Mouse (Mus musculus): ENCODE data around the gene Ucn.

Gene Ucn

DNA sequence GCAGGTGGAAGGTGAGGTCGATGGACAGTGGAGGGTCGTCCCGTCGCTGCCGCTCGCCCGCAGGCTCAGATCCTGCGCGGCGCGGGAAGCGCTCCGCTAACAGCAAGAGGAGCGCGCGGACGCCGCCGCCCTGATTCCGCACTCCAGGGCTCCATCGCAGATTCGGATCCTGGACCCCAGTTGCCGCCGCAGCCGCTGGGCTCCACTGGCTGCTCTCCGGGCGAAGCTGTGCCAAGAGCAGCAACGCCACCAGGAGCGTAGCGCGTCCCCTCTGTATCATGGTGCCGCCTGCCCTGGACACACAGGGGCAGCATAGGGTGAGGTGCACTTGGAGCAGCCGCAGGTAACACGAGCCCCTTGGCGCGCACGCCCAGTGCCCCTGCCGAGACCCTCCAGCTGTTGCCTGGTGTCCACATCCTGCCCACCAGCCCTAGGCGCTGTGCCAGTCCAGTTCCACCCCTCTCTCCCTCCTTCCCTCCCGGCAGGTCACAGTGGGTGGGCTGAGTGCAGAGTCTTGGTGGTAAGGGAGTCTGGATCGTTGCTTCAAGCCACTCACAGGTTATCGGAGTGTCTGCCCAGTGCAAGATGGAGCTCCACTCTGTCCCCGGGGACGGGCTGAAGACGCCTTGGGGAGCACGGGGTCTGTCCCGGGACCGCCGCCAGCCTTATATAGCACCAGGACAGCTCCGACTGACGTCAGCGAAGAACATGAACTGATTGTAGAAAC, at the start of gene Ucn:
Gene Ucn (minus strand): TSS at position 589 of the 727 bp plus-strand sequence.
- DNase-seq (ENCODE audit: low spot score in 2 of 2), result no peak

- DNase-seq (ENCODE audit: low spot score in 2 of 2), result no peak
Measured at GRCm38 (mm10) chr5:31183678-31184077, 45.0 kb upstream of the Ucn start.

GRCm38 (mm10) chr5:31181183-31181770, 42.6 kb upstream of the Ucn start:
- no peak for DNase-seq (ENCODE audit: low spot score in 2 of 2)

DNA sequence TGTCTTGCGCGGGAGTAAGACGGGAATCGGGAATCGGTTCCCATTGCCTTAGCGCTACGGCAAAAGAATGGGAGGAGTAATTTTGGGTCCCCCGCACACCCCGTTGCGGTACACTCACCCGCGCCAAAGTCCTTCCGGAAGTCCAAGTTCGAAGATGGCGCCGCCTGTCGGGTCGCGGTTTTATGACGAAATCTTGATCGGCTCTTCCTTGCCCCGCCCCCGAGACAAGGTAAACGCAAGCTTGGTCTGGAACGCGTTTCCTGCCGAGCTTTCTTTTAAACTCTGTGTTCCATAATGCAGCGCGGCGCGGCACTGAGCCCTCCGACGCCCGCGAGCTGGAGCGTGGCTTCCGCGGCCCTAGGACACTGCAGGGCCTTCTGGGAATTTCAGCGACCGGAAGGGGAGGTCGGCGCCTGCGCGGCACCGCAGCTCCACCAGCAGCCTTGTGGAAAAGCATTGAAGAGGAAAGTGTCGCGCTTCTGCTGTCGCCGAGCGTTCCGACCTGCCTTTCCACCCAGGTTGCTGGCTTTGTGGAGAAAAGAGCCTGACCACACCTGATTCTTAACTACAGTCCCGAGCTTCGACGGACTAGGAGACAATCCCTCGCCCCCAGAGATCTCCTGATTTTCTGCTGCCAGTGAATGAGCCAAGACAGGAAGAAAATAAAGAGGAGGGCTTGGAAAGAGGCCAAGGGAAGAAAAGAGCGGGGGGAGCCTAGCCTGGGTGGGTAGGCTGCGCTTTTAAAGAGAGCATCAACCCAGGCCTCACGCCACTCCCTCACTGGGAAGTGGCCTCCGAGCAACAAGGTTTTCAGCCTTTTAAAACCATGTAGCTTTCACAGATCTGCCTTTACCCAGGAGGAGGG, 41.4 kb upstream of the Ucn start, which contains the start of the genes Gm29609 and Gtf3c2:
Gene Gm29609 (minus strand): TSS at position 146 of the 865 bp plus-strand sequence.
Gene Gtf3c2 (minus strand): TSS at position 379 of the 865 bp plus-strand sequence.
- peak; percentile 95 to 97 for DNase-seq (ENCODE audit: low spot score in 2 of 2)

DNA sequence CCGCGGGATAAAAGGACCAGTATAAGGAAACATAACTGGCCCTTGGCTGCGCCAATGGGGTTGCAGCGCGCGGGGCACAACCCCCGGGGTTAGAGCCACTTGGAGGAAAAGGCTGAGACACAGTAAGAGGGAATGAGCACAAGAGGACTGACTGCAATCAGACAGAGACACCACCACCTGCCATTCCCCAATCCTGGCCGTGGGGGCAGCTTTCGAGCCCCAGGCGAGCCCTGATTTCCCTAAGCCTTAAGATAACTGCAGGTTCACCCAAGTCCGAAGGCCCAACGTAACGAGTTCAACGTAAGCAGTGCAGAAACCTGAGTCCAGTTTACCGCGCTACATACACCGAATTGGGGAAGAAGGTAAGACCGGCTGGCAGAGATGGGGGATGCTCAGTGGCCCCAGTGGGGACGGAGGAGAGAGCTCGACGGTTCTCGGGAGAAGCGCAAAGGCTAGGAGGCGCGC, 40.7 kb upstream of the Ucn start:
- DNase-seq (ENCODE audit: low spot score in 2 of 2), result no peak

DNA sequence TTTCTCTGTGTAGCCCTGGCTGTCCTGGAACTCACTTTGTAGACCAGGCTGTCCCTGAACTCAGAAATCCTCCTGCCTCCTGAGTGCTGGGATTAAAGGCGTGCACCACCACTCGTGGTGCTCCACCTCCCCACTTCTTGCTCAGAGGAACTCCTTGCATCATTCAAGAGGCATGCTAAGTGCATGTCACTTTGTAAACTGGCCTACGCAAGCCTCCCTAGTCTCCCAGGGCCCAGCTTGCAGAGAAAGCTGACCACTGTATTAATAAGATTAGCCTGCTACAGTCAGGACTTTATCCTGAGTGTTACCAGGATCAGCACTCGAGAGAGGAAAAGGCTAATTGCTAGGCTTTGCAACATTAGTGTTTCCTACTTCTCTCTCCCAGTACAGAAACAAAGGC, 30.0 kb upstream of the Ucn start:
- DNase-seq (ENCODE audit: low spot score in 2 of 2), result no peak

- DNase-seq (ENCODE audit: low spot score in 2 of 2), result no peak
Measured at GRCm38 (mm10) chr5:31164878-31165277, 26.2 kb upstream of the Ucn start.

- no peak for DNase-seq (ENCODE audit: low spot score in 2 of 2)
Measured at GRCm38 (mm10) chr5:31162462-31162861, 23.8 kb upstream of the Ucn start.

GRCm38 (mm10) chr5:31154152-31154553, 15.5 kb upstream of the Ucn start, which contains the start of gene Mpv17:
TSS of gene Mpv17 (minus strand) at chr5:31154251.
- DNase-seq (ENCODE audit: low spot score in 2 of 2), result peak; percentile 65 to 71

- no peak for DNase-seq (ENCODE audit: low spot score in 2 of 2)
Measured at GRCm38 (mm10) chr5:31153516-31154151, 15.0 kb upstream of the Ucn start.

- no peak for DNase-seq (ENCODE audit: low spot score in 2 of 2)
Measured at GRCm38 (mm10) chr5:31151746-31152145, 13.1 kb upstream of the Ucn start.

DNA sequence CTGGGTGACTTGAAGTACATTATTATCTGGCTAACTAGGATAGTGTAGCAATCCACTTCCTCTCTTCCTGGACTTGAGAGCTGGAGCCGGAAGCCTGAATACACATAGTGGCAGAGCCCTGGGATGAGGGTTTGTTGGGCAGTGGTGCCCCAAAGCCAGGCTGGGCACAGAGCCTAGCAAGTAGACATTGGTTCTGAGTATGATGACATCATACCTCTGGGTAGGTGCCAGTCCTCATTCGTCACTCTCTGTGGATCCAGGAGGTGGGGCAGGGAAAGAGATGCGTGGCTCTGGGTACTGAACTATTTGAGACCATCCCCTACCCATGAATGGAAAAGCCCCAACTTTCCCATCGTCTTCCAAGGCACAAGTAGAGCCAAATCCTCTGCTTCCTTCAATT, 11.2 kb upstream of the Ucn start:
- no peak for DNase-seq (ENCODE audit: low spot score in 2 of 2)

GRCm38 (mm10) chr5:31138968-31139425, 368 bp upstream of the Ucn start:
- DNase-seq (ENCODE audit: low spot score in 2 of 2), result no peak

DNA sequence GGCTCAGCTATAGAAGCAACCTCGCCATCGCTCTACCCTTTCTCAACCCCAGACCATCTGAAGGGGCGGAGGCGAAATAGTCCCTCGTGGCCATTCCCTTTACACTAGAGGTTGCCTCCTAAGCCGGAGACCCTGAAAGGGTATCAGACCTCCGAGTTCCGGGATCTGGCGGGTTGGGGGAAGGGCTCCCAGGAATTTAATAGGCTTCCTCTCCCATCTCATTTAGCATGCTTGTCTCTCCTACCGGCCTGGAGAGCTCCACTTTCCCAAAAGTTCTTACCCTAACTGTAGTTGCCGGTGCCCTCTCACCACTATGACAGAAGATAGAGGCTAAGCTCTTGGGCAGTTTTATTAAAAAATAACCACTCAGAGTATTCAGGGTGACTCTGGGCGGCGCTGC, 971 bp downstream of the Ucn start:
- DNase-seq (ENCODE audit: low spot score in 2 of 2), result no peak

GRCm38 (mm10) chr5:31136730-31137424, 1.8 kb downstream of the Ucn start:
- DNase-seq (ENCODE audit: low spot score in 2 of 2), result no peak

DNA sequence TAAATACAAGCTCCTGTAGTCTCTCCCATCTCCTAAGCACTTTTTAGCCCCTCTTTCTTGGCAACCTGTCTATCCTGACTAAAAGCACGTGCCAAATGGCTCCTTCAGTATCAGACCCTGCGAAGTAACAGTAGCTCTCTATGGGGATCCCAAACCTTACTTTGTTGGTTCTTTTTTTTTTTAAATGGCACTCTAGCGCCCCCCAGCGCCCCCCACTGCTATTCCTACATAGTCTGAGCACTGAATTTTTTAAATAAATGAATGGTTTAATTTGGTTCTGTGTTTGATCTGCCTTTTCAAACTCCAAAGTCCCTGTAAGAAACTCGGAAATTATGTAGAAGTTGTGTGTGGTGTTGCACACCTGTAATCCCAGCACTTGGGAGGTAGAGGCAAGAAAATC, 12.6 kb downstream of the Ucn start:
- no peak for DNase-seq (ENCODE audit: low spot score in 2 of 2)

DNA sequence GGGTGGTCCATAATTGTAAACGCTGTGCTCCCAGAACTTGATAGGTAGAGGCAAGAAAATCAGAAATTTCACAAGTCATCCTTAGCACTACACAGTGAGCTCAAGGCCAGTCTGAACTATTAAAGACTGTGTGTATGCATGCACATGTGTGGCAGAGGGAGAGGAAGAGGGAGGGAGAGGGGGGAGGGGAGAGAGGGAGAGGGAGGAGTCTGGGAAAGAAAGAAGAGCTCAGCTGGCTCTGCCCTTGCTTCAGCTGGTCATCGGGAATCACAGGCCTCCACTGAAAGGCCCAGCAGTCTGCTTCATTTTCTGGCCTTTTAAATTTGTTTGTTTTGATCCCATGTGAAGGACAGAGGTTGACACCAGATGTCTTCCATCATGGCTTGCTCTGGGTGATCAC, 15.1 kb downstream of the Ucn start:
- DNase-seq (ENCODE audit: low spot score in 2 of 2), result no peak

DNA sequence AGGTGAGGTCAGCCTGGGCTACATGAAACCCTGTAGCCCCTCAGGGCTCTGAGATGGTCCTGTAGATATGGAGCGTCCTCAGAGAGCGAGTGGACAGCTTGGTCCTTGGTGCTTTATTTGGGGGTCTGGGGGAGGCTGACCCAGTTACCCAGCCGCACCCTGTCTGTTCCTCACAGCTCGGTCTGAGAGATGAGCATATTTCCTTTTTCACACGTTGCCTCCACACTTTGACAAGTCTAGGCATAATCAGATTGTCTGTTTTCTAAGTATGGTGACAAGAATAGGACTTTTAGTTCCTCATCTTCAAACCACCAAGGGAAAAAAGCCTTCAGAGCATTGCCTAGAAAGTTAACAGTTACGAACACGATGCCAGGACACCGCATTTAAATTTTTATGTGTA, 17.5 kb downstream of the Ucn start:
- no peak for DNase-seq (ENCODE audit: low spot score in 2 of 2)

GRCm38 (mm10) chr5:31116912-31117311, 21.7 kb downstream of the Ucn start:
- DNase-seq (ENCODE audit: low spot score in 2 of 2), result no peak

- DNase-seq (ENCODE audit: low spot score in 2 of 2), result no peak
Measured at GRCm38 (mm10) chr5:31116354-31116753, 22.3 kb downstream of the Ucn start, which contains the start of gene Trim54. TSS of gene Trim54 (plus strand) at chr5:31116712.

DNA sequence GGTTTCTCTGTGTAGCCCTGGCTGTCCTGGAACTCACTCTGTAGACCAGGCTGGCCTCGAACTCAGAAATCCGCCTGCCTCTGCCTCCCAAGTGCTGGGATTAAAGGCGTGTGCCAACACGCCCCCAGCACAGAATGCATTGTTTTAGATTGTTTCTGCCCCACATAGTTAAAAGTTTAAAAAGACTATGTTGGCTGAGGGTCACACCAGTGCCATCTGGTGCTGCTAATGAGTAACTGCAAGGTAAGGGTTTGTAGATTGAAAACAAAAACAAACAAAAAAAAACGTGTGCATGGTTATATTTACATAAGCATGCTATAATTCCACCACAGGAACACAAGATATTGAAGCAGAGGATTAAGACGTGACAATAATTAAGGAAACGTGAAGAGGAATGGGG, 27.8 kb downstream of the Ucn start:
- peak in 1 of 2 experiments; percentile 15 for DNase-seq (ENCODE audit: low spot score in 2 of 2)

Data from natural killer cell, adult 2 months (primary cell).